Mouse (Mus musculus) hindbrain, postnatal 0 days (tissue): ENCODE data around the gene Adap2. TPM values are rescaled to one million over a fixed set of nuclear protein-coding genes. Genes with fewer than 3 reads are reported as not detected.
A peak's percentile ranks its signal among the peaks of the same experiment; 100 is the strongest.
"Not testable (repeated sequence)": the region's sequence is repeated elsewhere in the genome, so short reads cannot be mapped to it uniquely, and the experiment has no call there.

Experiments used
- ATAC-seq: fragments of 200-750 bp; cut with Nextera tagmentation; 2 replicates; pipeline ENCODE4 v1.8.0; 2017; ENCODE audit warnings: mild to moderate bottlenecking, moderate TSS enrichment, moderate library complexity
- DNase-seq: peaks from one replicate; pipeline ENCODE4 v3.0.0-alpha.2; 2015; ENCODE audit warnings: low spot score
- H3K27ac ChIP-seq: fragments of 300-500 bp; sonication (generic); 2 replicates; pipeline ENCODE4 v1.5.1; 2014; ENCODE audit warnings: mild to moderate bottlenecking
- H3K27me3 ChIP-seq: fragments of 300-500 bp; sonication (generic); 2 replicates; pipeline ENCODE4 v1.6.1; 2014; ENCODE audit warnings: low read length, mixed read lengths; ENCODE audit not compliant: insufficient read depth
- H3K36me3 ChIP-seq: fragments of 300-500 bp; sonication (generic); 2 replicates; pipeline ENCODE4 v1.6.1; 2014; ENCODE audit warnings: low read length, mixed read lengths; ENCODE audit not compliant: insufficient read depth
- H3K4me1 ChIP-seq: fragments of 300-500 bp; sonication (generic); 2 replicates; pipeline ENCODE4 v1.6.1; 2014; ENCODE audit warnings: antibody characterized with exemption, low read length, mixed read lengths; ENCODE audit not compliant: insufficient read depth
- H3K4me2 ChIP-seq: fragments of 300-500 bp; sonication (generic); 2 replicates; pipeline ENCODE4 v1.6.1; 2014; ENCODE audit warnings: low read depth, mild to moderate bottlenecking, low read length, moderate library complexity, mixed read lengths
- H3K4me3 ChIP-seq: fragments of 300-500 bp; sonication (generic); 2 replicates; pipeline ENCODE4 v1.5.1; 2014; ENCODE audit warnings: low read length
- H3K9ac ChIP-seq: fragments of 300-500 bp; sonication (generic); replicated peaks from 2 replicates; pipeline ENCODE4 v1.6.1; 2014; ENCODE audit warnings: mild to moderate bottlenecking, low read length, moderate library complexity, mixed read lengths
- H3K9me3 ChIP-seq: fragments of 300-500 bp; sonication (generic); 2 replicates; pipeline ENCODE4 v1.6.1; 2016; ENCODE audit warnings: low read length, mixed read lengths
- CTCF ChIP-seq: IDR thresholded peaks from 2 replicates; pipeline ENCODE4 v1.5.1; 2016; ENCODE audit warnings: antibody characterized with exemption, control low read depth, low read depth
- WGBS: fragments of 180-500 bp; shearing (Covaris S2); extraction: QIAGEN DNeasy Blood & Tissue Kit; methylation state at CpG from one replicate; pipeline ENCODE4 v1.1.7; 2014; 5-methylcytosine and 5-hydroxymethylcytosine counted together
- polyA plus RNA-seq: library from polyadenylated mRNA; unstranded; fragments of >200 nt; fragmentation: Nextera tagmentation; extraction: Ambion mirVana; gene quantifications from 2 replicates; pipeline ENCODE4 v1.2.1, GENCODE M21; 2015
- total RNA-seq: library from RNA; depleted of rRNA; stranded (reverse); fragments of >200 nt; gene quantifications from 2 replicates; pipeline ENCODE4 v1.2.3, GENCODE M21; 2014

The Adap2 gene
- total and polyA plus RNA-seq, 2 experiments from 2014 or later = 4.1 to 4.9 TPM

DNA sequence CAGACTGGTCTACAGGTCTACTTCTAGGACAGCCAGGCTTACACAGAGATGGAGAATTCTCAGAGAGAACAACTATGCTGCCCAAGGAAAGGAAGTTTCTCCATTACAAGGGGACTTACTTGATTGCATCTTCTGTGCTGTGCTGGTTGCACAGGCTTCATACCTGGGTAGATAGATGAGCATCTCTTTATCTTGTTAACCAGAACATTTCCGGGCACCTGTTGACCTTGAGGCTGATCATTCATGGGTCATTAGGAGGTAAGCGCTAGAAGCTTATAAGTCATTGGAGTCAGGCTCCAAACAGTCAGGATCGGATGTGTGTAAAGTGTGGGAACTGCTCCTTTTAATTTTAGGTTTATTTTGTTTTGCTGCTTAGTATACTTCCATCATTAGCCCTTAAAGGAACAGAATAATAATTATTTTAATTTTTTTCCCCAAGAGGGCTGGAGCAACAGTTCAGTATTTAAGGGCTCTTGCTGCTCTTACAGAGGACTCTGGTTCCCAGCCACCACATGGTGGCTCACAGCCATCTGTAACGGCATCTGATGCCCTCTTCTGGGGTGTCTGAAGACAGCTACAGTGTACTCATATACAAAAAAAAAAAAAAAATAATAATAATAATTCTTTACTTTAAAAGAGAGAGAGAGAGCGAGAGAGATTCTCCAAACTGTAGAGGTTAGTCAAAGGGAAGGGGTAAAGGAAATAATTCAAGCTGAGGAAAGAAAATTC, 27.3 kb downstream of the Adap2 start:
- Histone ChIP-seq H3K36me3 (no peaks in the 10 kb centered on the region), H3K27ac (no peak overlapping the region), H3K4me1 (no peaks in the 10 kb centered on the region), H3K9me3 (no peaks in the 10 kb centered on the region), H3K9ac (no peak overlapping the region), H3K4me3 (no peak overlapping the region), H3K4me2 (no peak overlapping the region), H3K27me3 (no peaks in the 10 kb centered on the region)
- no peak for TF ChIP-seq CTCF
- DNase-seq (no peak), ATAC-seq (no peak)
- 73% methylated on average over 5 of the region's 5 CpGs for WGBS

DNA sequence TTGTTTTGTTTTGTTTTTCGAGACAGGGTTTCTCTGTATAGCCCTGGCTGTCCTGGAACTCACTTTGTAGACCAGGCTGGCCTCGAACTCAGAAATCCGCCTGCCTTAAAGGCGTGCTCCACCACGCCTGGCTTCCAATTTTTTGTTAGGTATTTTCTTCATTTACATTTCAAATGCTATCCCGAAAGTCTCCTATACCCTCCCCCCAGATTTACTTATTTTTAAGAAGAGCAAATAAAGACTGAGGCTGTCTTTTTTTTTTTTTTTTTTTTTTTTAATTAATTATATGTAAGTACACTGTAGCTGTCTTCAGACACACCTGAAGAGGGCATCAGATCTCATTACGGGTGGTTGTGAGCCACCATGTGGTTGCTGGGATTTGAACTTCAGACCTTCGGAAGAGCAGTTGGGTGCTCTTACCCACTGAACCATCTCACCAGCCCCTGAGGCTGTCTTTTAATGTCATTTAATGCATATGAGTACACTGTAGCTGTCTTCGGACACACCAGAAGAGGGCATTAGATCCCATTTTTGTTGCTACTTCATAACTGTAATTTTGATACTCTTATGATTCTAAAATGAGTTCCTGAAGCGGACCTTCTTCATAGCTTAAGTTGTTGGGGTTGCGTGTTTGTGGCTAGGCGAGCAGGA, 29.3 kb downstream of the Adap2 start:
- not testable (repeated sequence) for H3K36me3 ChIP-seq, H3K27me3 ChIP-seq, H3K9me3 ChIP-seq, DNase-seq, H3K4me1 ChIP-seq
- peak; percentile 51 for TF ChIP-seq CTCF
- Histone ChIP-seq H3K9ac (peak overlapping the region; percentile 59), H3K27ac (peak overlapping the region; percentile 75; the same call in 1 of the 2 replicates), H3K4me3 (peak overlapping the region; percentile 46), H3K4me2 (peak overlapping the region; percentile 62)
- WGBS = 45% methylated on average over 12 of the region's 12 CpGs
- peak; percentile 79 for ATAC-seq

DNA sequence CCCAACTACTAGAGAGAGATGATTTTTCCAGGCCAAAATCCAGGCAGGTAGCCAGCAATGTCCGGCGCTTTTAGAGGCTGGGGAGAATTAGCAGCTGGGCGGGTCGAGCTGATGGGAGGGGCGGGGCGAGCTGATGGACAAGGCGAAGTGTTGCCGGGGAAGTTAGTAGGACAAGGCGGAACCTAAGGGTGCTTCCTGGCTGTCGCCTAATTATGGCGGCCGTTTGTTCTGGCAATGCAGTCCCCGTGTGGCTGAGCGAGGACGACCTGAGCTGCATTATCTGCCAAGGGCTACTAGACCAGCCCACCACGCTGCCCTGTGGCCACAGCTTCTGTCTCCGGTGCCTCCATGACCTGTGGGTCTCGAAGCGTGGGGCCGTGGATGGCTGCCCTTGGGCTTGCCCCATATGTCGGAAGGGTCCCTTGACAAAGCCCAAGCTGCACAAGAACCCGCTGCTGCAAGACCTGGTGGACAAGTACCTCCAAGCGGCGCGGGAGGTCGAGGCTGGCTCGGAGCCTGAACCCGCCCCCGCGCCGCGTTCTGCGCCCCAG, 29.9 kb downstream of the Adap2 start, which contains the start of gene Rnf135:
Gene Rnf135 (plus strand): TSS at position 147 of the 551 bp plus-strand sequence.
- H3K9me3 ChIP-seq = no peaks in the 10 kb centered on the region
- no peak for TF ChIP-seq CTCF
- H3K27ac ChIP-seq = peak within 1 kb of the TSS; percentile 75
- peak within 1 kb of the TSS; percentile 46 for H3K4me3 ChIP-seq
- WGBS = 3% methylated on average over 33 of the region's 33 CpGs
- H3K4me1 ChIP-seq = no peaks in the 10 kb centered on the region
- peak within 1 kb of the TSS; percentile 62 for H3K4me2 ChIP-seq
- H3K9ac ChIP-seq = peak within 1 kb of the TSS; percentile 59
- no peaks in the 10 kb centered on the region for H3K36me3 ChIP-seq
- DNase-seq (peak; percentile 90), ATAC-seq (peak; percentile 97)
- H3K27me3 ChIP-seq = no peaks in the 10 kb centered on the region

DNA sequence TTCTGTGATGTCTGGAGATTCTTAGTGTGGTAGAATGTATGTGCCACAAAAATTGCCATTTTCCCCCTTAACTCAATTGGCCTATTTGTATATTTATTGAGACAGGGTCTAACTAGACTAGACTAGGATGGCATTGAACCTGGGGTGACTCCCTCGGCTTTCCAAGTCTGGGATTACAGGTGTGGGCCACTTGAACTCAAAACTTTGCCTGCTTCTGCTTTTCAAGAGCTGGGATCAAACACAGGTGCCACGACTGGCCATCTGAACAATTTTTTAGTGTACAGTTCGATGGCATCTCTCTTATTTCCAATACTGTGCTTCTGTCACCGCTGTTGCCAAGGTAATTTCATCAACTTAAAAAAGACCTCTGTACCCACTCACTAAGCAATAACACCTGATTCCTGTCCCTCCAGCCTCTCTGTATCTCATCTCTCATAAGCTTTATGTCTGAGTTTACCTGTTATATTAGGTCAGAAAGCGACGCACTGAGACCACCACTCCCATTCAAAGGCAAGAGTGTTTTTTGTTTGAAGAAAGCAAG, 30.7 kb downstream of the Adap2 start:
- Histone ChIP-seq H3K4me3 (peak overlapping the region; percentile 46; the same call in 1 of the 2 replicates), H3K27me3 (no peaks in the 10 kb centered on the region), H3K36me3 (no peaks in the 10 kb centered on the region), H3K9me3 (no peaks in the 10 kb centered on the region), H3K4me2 (peak overlapping the region; percentile 62), H3K4me1 (no peaks in the 10 kb centered on the region), H3K9ac (peak overlapping the region; percentile 59; the same call in 1 of the 2 replicates), H3K27ac (no peak overlapping the region)
- no peak for TF ChIP-seq CTCF
- ATAC-seq (no peak), DNase-seq (no peak)
- 88% methylated on average over 6 of the region's 6 CpGs for WGBS

DNA sequence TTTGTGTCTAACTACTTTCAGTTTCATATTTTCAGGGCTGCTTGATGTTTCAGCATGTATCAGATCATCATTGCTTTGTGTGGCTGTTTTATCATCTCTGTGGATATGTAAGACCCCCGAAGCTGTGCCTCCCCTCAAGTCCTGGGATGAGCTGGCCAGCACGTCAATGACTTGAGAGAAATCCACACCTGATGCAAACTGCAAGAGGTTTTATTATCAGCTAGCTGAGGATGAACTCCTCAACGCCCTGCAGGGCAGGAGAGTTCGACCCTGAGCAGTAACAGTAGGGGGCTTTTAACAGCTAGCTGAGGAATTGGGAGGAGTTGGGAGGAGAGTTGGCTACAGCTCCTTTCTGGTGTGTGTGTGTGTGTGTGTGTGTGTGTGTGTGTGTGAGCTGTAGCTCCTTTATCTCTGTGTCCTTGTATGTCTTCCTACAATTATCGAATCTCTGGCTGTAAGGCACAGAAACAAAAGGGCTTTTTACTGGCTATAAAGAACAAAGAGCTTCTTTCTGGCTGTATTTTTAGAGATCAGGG, 31.6 kb downstream of the Adap2 start:
- not testable (repeated sequence) for H3K36me3 ChIP-seq, ATAC-seq, H3K4me2 ChIP-seq, DNase-seq, H3K9me3 ChIP-seq, H3K4me1 ChIP-seq, H3K4me3 ChIP-seq, H3K27ac ChIP-seq, H3K9ac ChIP-seq, H3K27me3 ChIP-seq
- WGBS = 57% methylated on average over 5 of the region's 5 CpGs

DNA sequence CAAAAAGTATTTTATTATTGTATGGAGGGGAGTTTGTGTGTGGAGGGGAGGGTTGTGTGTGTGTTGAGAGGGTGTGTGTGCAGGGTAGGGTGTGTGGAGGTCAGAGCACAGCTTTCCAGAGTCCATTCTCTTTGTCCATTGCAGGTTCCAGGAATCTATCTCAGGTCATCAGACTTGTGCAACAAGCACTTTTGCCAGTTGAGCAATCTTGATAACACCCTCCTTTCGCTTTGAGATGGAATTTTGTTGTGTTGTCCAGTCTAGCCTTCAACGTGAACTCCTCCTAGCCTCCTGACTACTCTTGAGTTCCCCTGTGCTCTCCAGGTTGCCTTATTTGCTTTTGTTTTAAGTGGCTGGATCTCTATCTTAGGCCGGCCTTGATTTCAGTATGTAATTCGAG, 36.4 kb downstream of the Adap2 start:
- ATAC-seq (no peak), DNase-seq (no peak)
- no peak overlapping the region for H3K4me3 ChIP-seq
- no peak for TF ChIP-seq CTCF
- no peaks in the 10 kb centered on the region for H3K36me3 ChIP-seq
- H3K9me3 ChIP-seq = no peaks in the 10 kb centered on the region
- H3K9ac ChIP-seq = no peak overlapping the region
- H3K4me2 ChIP-seq = no peak overlapping the region
- H3K27me3 ChIP-seq = no peaks in the 10 kb centered on the region
- H3K4me1 ChIP-seq = no peaks in the 10 kb centered on the region
- H3K27ac ChIP-seq = no peak overlapping the region
- 79% methylated on average over 4 of the region's 4 CpGs for WGBS
